11 mouse cellular contexts compared by ENCODE assay signal in the genomic region with DNA sequence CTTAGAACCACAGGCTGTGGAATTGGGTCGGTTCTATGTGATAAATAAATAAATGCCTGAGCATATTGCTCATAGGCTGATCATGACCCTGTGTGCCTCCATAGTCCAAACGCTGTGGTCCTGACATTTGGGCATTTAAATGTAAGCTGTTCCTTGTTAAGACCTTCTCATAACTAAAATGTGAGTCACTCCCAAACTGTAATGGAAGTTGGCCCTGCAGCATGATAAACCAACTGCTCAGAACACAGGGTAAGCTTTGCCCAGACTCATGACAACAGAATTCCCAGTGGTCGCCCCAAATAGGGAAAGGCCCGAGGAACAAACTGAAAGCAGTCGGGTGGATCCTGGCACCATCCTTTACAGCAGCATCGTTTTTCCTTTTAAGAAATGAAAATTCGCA. TPM values are rescaled to one million over a fixed set of nuclear protein-coding genes. Genes with fewer than 3 reads are reported as not detected.
DNase-seq lines count a peak whose midpoint lies in the region; ATAC-seq lines count a peak whose summit lies in the region.
"Had no signal": no experiment of that assay in that cellular context is flagged by ENCODE, and none has a peak within 500 bp of the region (broad histone marks: within the 10 kb centered on the region; RNA-seq: fewer than 3 reads in every experiment).

No protein-coding gene starts in this region.

- H3K36me3 ChIP-seq in heart, embryonic 16.5 days (ENCODE audit: control insufficient read depth, insufficient read depth), result no peaks in the 10 kb centered on the region
- H3K36me3 ChIP-seq: heart, embryonic 13.5 days; liver, embryonic 12.5 days had no signal

- H3K9me3 ChIP-seq in heart, embryonic 16.5 days (replicated peaks; ENCODE audit: control insufficient read depth, low read length), result no peaks in the 10 kb centered on the region
- H3K9me3 ChIP-seq: heart, embryonic 13.5 days; liver, embryonic 12.5 days had no signal

- no peaks in the 10 kb centered on the region for H3K27me3 ChIP-seq in heart, embryonic 16.5 days (ENCODE audit: control insufficient read depth, insufficient read depth, low read length)
- H3K27me3 ChIP-seq: heart, embryonic 13.5 days; liver, embryonic 12.5 days had no signal

- peak overlapping the region; percentile 23; the same call in 1 of the 2 replicates for H3K4me2 ChIP-seq in heart, embryonic 16.5 days (ENCODE audit: low read depth, low read length)
- H3K4me2 ChIP-seq: heart, embryonic 13.5 days; liver, embryonic 12.5 days had no signal

- H3K4me1 ChIP-seq in heart, embryonic 16.5 days (ENCODE audit: control insufficient read depth, insufficient read depth, low read length), result peaks cover 24% of the 10 kb centered on the region
- H3K4me1 ChIP-seq: liver, embryonic 12.5 days had no signal

- H3K27ac ChIP-seq in heart, embryonic 16.5 days (ENCODE audit: low read length), result peak overlapping the region; percentile 65; the same call in 1 of the 2 replicates
- H3K27ac ChIP-seq: liver, embryonic 12.5 days had no signal

- no peak overlapping the region for H3K9ac ChIP-seq in heart, embryonic 16.5 days (ENCODE audit: low read length)
- H3K9ac ChIP-seq: forebrain, postnatal 0 days; heart, embryonic 13.5 days; liver, embryonic 12.5 days had no signal

- no peak overlapping the region for H3K4me3 ChIP-seq in heart, embryonic 16.5 days (ENCODE audit: low read length)
- H3K4me3 ChIP-seq: heart, embryonic 13.5 days; liver, embryonic 12.5 days had no signal

- intact Hi-C loops in heart, postnatal 36 days (cut with DNase I), result loop anchor here (2.0 to 5.0 kb wide), 2 partner anchors 50 to 286 kb away; partner anchors contain the start of gene Fat4

- ATAC-seq in heart, embryonic 16.5 days (replicated peaks; ENCODE audit: extremely low read depth, insufficient read depth, low FRiP score), result no peak
- ATAC-seq: forebrain, postnatal 0 days; liver, embryonic 12.5 days had no signal

- WGBS in heart, embryonic 16.5 days, result 68% methylated on average over 7 of the region's 7 CpGs

- DNase-seq in adrenal gland, adult 2 months, result peak; percentile 57
- DNase-seq in adrenal gland, postnatal 14 days, result no peak
- DNase-seq in heart, postnatal 36 days, result no peak
- peak; percentile 15 for DNase-seq in 3134 (ENCODE audit: extremely low read depth, insufficient read length, low spot score)
- DNase-seq in fibroblast of lung, adult 2 months (ENCODE audit: low read depth), result peak; percentile 67
- DNase-seq in thymus, postnatal 4 days, result no peak
- no peak for DNase-seq in spleen, postnatal 36 days (ENCODE audit: low spot score in 2 of 2)
- DNase-seq: forebrain, postnatal 0 days had no signal

RNA-seq across cellular contexts. Expression of gene Fat4, which starts 49.7 kb away (rescaled TPM):
- 10 to 100 TPM; 12.1 to 16.8 TPM for total RNA-seq in adrenal gland, adult 2 months (2021)
- polyA plus RNA-seq in adrenal gland, adult 2 months (2012; rRNA removed), result 2.6 and 4.5 TPM in 2 replicates
- total RNA-seq in adrenal gland, postnatal 14 days (2021), result 17.3 and 18.7 TPM in 2 replicates
- polyA plus RNA-seq in heart, embryonic 16.5 days (2015; fragmentation: Nextera tagmentation; extraction: Ambion mirVana), result 2.0 and 2.1 TPM in 2 replicates
- 1 to 10 TPM; 6.3 to 7.0 TPM for total RNA-seq in heart, postnatal 36 days (2021)

Comparison
In these comparisons a context has a peak if more than half of its experiments do, and no peak if none do; other contexts are left out.
1. DNase-seq: peak in adrenal gland, adult 2 months (single experiment), 3134 (single experiment) and fibroblast of lung, adult 2 months (single experiment); none in adrenal gland, postnatal 14 days (single experiment), heart, postnatal 36 days (0 of 2), thymus, postnatal 4 days (single experiment) and spleen, postnatal 36 days (0 of 2).